Mouse (Mus musculus): Measurements from ENCODE around the gene Ucp1. TPM values are rescaled to one million over a fixed set of nuclear protein-coding genes. Genes with fewer than 3 reads are reported as not detected.

The Ucp1 gene
- total RNA-seq, 2 experiments from 2014 or later: 2.4 to 22.1 TPM

DNA sequence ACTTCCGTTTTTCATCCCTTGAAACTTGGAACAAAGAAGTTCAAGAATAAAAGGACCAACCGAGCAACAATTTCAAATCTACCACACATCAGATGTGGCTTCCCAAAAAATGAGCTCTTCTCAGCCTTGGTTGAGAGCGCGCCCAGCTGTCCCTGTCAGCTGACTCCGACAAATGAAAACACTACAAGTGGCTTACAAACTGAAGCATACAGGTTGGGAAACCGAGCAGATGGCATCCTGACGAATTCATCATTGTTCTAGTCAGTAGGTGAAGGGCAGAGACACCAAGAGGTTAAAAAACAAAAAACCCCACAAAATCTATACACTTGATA lies 41.4 kb downstream of the Ucp1 start:
- DNase-seq: peak; percentile 15 to 33
- intact Hi-C loops (cut with DNase I): loop anchor here (5.0 to 10.0 kb wide), 4 partner anchors 111 to 469 kb away; partner anchors contain the start of genes Gm10645, Ndufb7, Rnf150 and Tbc1d9

DNA sequence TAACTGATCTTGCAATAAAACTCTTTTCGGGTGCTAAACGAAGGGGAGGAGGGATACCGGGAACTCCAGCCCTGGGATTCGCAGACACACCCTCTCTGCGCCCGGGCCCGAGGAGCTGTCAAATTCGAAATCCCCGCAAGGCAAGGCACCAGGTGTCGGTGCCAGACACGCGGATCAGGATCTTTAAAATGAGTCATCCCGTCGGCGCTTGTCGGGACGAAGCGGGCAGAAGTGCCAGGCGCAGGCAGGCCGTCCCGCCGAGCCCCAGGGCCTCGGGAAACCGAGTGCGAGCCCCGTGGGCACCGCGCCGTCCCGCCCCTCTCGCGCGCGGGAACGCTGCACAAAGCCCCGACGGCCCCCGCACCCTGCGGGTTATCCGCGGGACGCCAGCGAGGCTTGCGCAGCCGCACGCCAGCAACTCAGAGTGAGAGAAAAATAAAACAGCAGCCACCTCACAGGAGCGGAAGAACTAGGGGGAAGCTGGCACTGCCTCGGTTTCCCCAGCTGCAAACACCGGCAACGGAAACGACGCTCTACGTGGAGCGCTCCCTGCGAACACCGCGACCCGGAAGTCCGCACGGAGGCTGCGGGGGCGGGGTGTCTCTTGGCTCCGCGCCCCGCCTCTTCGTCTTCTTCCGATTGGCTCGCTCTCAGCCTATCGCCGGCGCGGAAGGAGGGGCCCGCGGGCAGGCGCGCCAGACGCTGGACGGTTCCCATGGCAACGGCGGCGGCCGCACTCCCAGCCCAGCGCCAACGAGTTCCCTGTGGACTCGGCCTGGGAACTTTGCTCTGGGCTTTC lies 41.9 kb downstream of the Ucp1 start, which contains the start of gene Elmod2:
Elmod2 (minus strand) TSS at position 588 of the 799 bp plus-strand sequence.
- intact Hi-C loops (cut with DNase I): loop anchor here (5.0 to 10.0 kb wide), 4 partner anchors 110 to 470 kb away; partner anchors contain the start of genes Gm10645, Ndufb7, Rnf150 and Tbc1d9
- DNase-seq: peak; percentile 97 to 98

DNA sequence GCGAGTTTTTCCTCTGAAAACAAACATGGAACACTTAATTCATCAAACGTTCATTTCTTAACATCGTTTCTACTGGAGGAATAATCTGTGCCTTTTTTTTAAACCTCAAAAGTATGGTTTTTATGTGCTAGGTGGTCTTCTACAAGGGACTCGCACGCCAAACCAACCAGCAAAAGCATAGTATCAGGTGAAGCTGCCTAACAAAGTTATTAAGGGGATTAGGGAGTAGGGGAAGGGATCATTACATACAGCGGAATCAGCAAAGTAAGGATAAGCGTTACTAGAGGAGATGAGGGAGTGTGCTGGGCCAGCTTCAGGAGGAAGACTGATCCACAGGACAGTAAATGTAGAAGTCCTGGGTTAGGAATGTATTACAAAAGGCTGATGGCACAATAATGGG lies 42.7 kb downstream of the Ucp1 start:
- intact Hi-C loops (cut with DNase I): loop anchor here (5.0 to 10.0 kb wide), 4 partner anchors 109 to 471 kb away; partner anchors contain the start of genes Gm10645, Ndufb7, Rnf150 and Tbc1d9
- no peak for DNase-seq

DNA sequence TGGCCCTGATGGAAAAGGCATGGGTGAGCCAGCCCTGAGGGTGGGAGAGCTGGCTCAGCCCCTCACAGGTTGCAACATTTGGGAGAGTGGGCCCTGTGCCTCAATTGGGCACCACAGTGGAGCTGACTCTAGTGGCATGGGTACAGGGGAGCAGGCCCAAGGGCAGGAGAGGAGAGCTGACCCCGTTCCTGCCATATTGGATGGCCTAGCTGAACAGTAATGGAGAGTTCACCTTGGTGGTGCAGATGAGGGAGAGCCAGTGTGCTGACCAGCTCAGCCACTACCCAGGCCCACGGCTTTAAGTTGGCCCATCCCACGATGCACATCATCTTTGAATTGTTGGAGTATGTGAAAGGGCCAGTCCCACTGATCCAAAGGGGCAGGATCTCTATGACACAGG lies 51.9 kb downstream of the Ucp1 start:
- no peak for DNase-seq
- intact Hi-C loops (cut with DNase I): loop anchor here (1.0 to 5.0 kb wide), 3 partner anchors 40 to 242 kb away; no protein-coding TSS in a partner anchor

DNA sequence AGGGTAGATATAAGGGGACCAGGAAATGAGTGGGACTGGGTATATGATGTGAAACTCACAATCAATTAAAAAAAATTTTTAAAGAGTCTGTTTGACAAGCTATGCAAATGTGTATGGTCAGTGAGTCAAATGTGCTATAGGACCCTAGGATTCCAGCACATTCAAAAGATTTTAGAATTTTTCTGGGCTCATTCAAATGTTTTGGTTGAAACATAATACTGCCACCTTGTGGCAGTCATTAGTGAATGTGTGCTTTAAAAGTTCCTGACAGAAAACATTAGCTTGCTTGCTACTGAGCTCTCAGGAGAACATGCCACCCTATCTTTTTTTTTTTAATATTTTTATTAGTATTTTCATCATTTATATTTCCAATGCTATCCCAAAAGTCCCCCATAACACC lies 52.5 kb downstream of the Ucp1 start:
- intact Hi-C loops (cut with DNase I): loop anchor here (1.0 to 5.0 kb wide), 3 partner anchors 40 to 242 kb away; no protein-coding TSS in a partner anchor
- no peak for DNase-seq

Other genes starting within 250 kb of the Ucp1 start
- 1 to 10 TPM; 2.2 to 3.3 TPM for gene Tbc1d9, start 125.0 kb upstream of the Ucp1 start, total RNA-seq (2021)
- gene Gm10645, start 124.2 kb upstream of the Ucp1 start, total RNA-seq (2021): not detected
- gene Elmod2, start 42.1 kb downstream of the Ucp1 start, total RNA-seq (2021): 10 to 100 TPM; 11.3 to 11.8 TPM
- not detected for gene Mgat4d, start 58.1 kb downstream of the Ucp1 start, total RNA-seq (2021)
- not detected for gene Clgn, start 99.5 kb downstream of the Ucp1 start, total RNA-seq (2021)
- gene Scoc, start 168.0 kb downstream of the Ucp1 start, total RNA-seq (2021): 10 to 100 TPM; 47.0 to 50.4 TPM
- gene Olfr370, start 245.4 kb downstream of the Ucp1 start, total RNA-seq (2021): not detected

Measured in heart, postnatal 36 days (tissue).